Mouse (Mus musculus) megakaryocyte, embryonic 14.5 days (primary cell): ENCODE data around the gene Slc4a4.

ENCODE experiments used
- FLI1 ChIP-seq: IDR thresholded peaks from 2 replicates; pipeline ENCODE4 v1.6.1; 2012; ENCODE audit warnings: low read length, inconsistent platforms, mixed read lengths
- GATA1 ChIP-seq: IDR thresholded peaks from 3 replicates; pipeline ENCODE4 v1.6.1; 2012; ENCODE audit warnings: mixed read lengths, low read length, inconsistent platforms, borderline replicate concordance

GRCm38 (mm10) chr5:88930611-88931010 is 44.0 kb downstream of the Slc4a4 start:
- TF ChIP-seq GATA1 (no peak), FLI1 (no peak)
